ENCODE assay signal across 19 mouse cellular contexts in the genomic region with DNA sequence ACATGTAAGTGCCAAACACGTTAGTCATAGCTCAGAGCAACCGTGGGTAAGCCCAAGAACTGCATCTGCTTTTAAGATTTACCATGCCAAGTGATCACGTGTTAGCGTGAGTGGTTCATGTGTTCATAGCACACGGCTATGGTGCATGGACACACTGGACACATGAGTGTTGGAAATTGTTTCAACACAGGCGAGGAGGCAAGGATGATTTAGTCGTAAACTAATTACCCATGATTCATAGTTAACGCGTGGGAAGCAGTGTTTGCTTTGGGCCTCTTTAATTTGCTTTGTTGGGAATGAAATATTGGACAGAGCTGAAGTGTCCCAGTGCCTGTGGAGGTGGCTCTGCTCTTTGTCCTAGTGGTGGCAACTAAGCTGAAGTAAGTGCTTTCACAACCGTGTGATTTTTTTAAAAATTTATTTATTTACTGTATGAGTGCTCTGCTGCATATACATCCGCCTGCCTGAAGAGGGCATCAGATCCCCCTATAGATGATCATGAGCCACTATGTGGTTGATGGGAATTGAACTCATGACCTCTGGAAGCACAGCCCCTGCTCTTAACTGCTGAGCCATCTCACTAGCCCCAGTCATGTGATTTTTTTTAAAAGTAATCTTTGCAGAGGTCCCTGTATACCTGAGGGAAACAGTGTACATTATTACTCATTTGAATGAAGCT. TPM values are rescaled to one million over a fixed set of nuclear protein-coding genes. Genes with fewer than 3 reads are reported as not detected.
A peak's percentile ranks its signal among the peaks of the same experiment; 100 is the strongest.
DNase-seq lines count a peak whose midpoint lies in the region; ATAC-seq and TF ChIP-seq lines count a peak whose summit lies in the region.
"Had no signal": no experiment of that assay in that cellular context is flagged by ENCODE, and none has a peak within 500 bp of the region (broad histone marks: within the 10 kb centered on the region; RNA-seq: fewer than 3 reads in every experiment).

No protein-coding gene starts in this region.

- H3K4me1 ChIP-seq in heart, postnatal 0 days (ENCODE audit: control insufficient read depth, insufficient read depth) = peaks cover 28% of the 10 kb centered on the region
- no peaks in the 10 kb centered on the region for H3K4me1 ChIP-seq in lung, embryonic 14.5 days (ENCODE audit: insufficient read depth)
- H3K4me1 ChIP-seq: lung, embryonic 15.5 days had no signal

- H3K4me2 ChIP-seq in heart, postnatal 0 days (ENCODE audit: low read depth, low read length) = no peak overlapping the region
- no peak overlapping the region for H3K4me2 ChIP-seq in lung, embryonic 14.5 days
- H3K4me2 ChIP-seq: embryonic facial prominence, embryonic 15.5 days; lung, embryonic 15.5 days had no signal

- no peaks in the 10 kb centered on the region for H3K27me3 ChIP-seq in heart, postnatal 0 days (ENCODE audit: control insufficient read depth, insufficient read depth, low read length)
- no peaks in the 10 kb centered on the region for H3K27me3 ChIP-seq in lung, embryonic 14.5 days (ENCODE audit: insufficient read depth, low read length)
- no peaks in the 10 kb centered on the region for H3K27me3 ChIP-seq in splenic B cell, adult 2 months (ENCODE audit: control insufficient read depth, insufficient read depth, low read length, poor library complexity, severe bottlenecking)
- H3K27me3 ChIP-seq: embryonic facial prominence, embryonic 15.5 days; lung, embryonic 15.5 days had no signal

- intact Hi-C loops in heart, postnatal 14 days (cut with DNase I) = no loop called here

- H3K9me3 ChIP-seq in heart, postnatal 0 days (replicated peaks; ENCODE audit: control insufficient read depth, low read length) = no peaks in the 10 kb centered on the region
- no peaks in the 10 kb centered on the region for H3K9me3 ChIP-seq in lung, embryonic 14.5 days (ENCODE audit: low read depth, low read length)
- H3K9me3 ChIP-seq: embryonic facial prominence, embryonic 15.5 days; limb, embryonic 10.5 days; lung, embryonic 15.5 days had no signal

- TF ChIP-seq EP300 in heart, postnatal 0 days (IDR thresholded peaks at IDR 0.05; ENCODE audit: low read depth) = no peak

- ATAC-seq in heart, postnatal 0 days (ENCODE audit: insufficient read depth, low read depth) = no peak
- no peak for ATAC-seq in lung, embryonic 14.5 days (ENCODE audit: insufficient read depth)
- ATAC-seq: forebrain, embryonic 16.5 days; hindbrain, embryonic 16.5 days had no signal

- 86% methylated on average over 11 of the region's 11 CpGs for WGBS in heart, postnatal 0 days
- WGBS in lung, embryonic 14.5 days = 76% methylated on average over 11 of the region's 11 CpGs

- DNase-seq in heart, postnatal 0 days (ENCODE audit: low spot score) = no peak
- DNase-seq in heart, postnatal 14 days = no peak
- DNase-seq in lung, embryonic 14.5 days = no peak
- no peak for DNase-seq in lung, postnatal 14 days
- peak; percentile 13 for DNase-seq in MN1 (ENCODE audit: low spot score)
- peak; percentile 56 for DNase-seq in splenic B cell, adult 2 months (ENCODE audit: low read depth, low spot score)
- DNase-seq in yolk sac, embryonic 10.5 days (ENCODE audit: low spot score) = no peak
- no peak for DNase-seq in gastrocnemius, postnatal 4 days (ENCODE audit: low spot score in 2 of 2)
- DNase-seq: gastrocnemius, postnatal 25 days; heart, postnatal 10 days; right cerebral cortex, postnatal 4 days had no signal

- H3K36me3 ChIP-seq in heart, postnatal 0 days (replicated peaks; ENCODE audit: control insufficient read depth, insufficient read depth, low read length) = no peaks in the 10 kb centered on the region
- no peaks in the 10 kb centered on the region for H3K36me3 ChIP-seq in lung, embryonic 14.5 days (ENCODE audit: insufficient read depth)
- no peaks in the 10 kb centered on the region for H3K36me3 ChIP-seq in splenic B cell, adult 2 months (ENCODE audit: control insufficient read depth, insufficient read depth, low read length, poor library complexity, severe bottlenecking)
- H3K36me3 ChIP-seq: embryonic facial prominence, embryonic 15.5 days; limb, embryonic 10.5 days; lung, embryonic 15.5 days had no signal

- no peak overlapping the region for H3K9ac ChIP-seq in heart, postnatal 0 days (replicated peaks; ENCODE audit: low read depth, low read length)
- no peak overlapping the region for H3K9ac ChIP-seq in lung, embryonic 14.5 days
- H3K9ac ChIP-seq: embryonic facial prominence, embryonic 15.5 days; lung, embryonic 15.5 days had no signal

- no peak overlapping the region for H3K27ac ChIP-seq in heart, postnatal 0 days (ENCODE audit: low read depth)
- no peak overlapping the region for H3K27ac ChIP-seq in lung, embryonic 14.5 days (ENCODE audit: low read depth)
- H3K27ac ChIP-seq: embryonic facial prominence, embryonic 15.5 days; limb, embryonic 10.5 days; lung, embryonic 15.5 days had no signal

- no peak overlapping the region for H3K4me3 ChIP-seq in heart, postnatal 0 days (ENCODE audit: low read depth, low read length)
- H3K4me3 ChIP-seq in lung, embryonic 14.5 days (ENCODE audit: low read depth, low read length) = no peak overlapping the region
- H3K4me3 ChIP-seq: embryonic facial prominence, embryonic 15.5 days; limb, embryonic 10.5 days; lung, embryonic 15.5 days had no signal

- peak; percentile 29 for TF ChIP-seq CTCF in heart, postnatal 0 days (IDR thresholded peaks at IDR 0.05; ENCODE audit: low read depth)
- peak; percentile 16; the same call in 1 of the 2 replicates for TF ChIP-seq CTCF in lung, embryonic 14.5 days (IDR thresholded peaks at IDR 0.05; ENCODE audit: low read depth)

RNA-seq across cellular contexts. Expression of a gene that starts 46.6 kb away (rescaled TPM):
- not detected in 2 replicates for total RNA-seq in heart, postnatal 0 days (2014; rRNA removed; ENCODE audit: low replicate concordance)
- 0.10 and 0.12 TPM in 2 replicates for polyA plus RNA-seq in heart, postnatal 0 days (2015; fragmentation: Nextera tagmentation; extraction: Ambion mirVana)
- not detected for total RNA-seq in heart, postnatal 14 days (2021)
- 0.53 and 0.57 TPM in 2 replicates for polyA plus RNA-seq in lung, embryonic 14.5 days (2014; fragmentation: Nextera tagmentation; extraction: Ambion mirVana)
- total RNA-seq in gastrocnemius, postnatal 4 days (2021) = under 1 TPM in 1 of 2 experiments, not detected in 1; 0.13 TPM
- total RNA-seq: common myeloid progenitor, adult 5-6 weeks; ES-E14; gastrocnemius, postnatal 25 days; heart, postnatal 10 days; layer of hippocampus, postnatal 14 days had no signal

Comparison
In these comparisons a context has a peak if more than half of its experiments do, and no peak if none do; other contexts are left out.
1. DNase-seq: peak in MN1 (single experiment) and splenic B cell, adult 2 months (single experiment); none in heart, postnatal 0 days (single experiment), heart, postnatal 14 days (0 of 2), lung, embryonic 14.5 days (single experiment), lung, postnatal 14 days (single experiment), yolk sac, embryonic 10.5 days (single experiment) and gastrocnemius, postnatal 4 days (0 of 2).